Mouse (Mus musculus) kidney, adult 18-20 months (tissue): ENCODE results near the gene Adam26a.
"Not testable (repeated sequence)": the region's sequence is repeated elsewhere in the genome, so short reads cannot be mapped to it uniquely, and the experiment has no call there.

ENCODE experiments used
- DNase-seq: peaks from one replicate; pipeline ENCODE4 v3.0.0; 2021

The Adam26a gene

DNA sequence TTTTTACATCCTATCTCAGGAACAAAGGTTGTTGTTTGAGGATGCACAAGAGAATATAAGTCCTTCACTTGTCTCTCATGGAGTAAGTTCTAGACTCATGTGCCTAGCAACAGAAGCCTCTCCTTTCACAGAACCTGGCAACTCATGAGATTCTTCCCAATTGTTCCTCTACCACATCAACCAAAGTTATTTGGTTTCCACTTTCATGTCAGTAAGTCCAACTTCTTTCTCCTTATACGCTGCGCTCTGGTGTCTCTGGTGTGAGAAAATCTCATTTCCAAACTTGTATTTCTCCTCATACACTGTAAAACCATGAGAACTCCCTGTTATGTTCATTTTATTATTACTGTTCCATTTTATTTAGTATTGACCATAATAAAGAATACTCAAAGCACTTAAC is at the start of gene Adam26a:
Adam26a (minus strand) TSS at position 101 of the 400 bp plus-strand sequence.
- DNase-seq: not testable (repeated sequence)

GRCm38 (mm10) chr8:43616046-43616445 is 39.5 kb upstream of the Adam26a start:
- no peak for DNase-seq

DNA sequence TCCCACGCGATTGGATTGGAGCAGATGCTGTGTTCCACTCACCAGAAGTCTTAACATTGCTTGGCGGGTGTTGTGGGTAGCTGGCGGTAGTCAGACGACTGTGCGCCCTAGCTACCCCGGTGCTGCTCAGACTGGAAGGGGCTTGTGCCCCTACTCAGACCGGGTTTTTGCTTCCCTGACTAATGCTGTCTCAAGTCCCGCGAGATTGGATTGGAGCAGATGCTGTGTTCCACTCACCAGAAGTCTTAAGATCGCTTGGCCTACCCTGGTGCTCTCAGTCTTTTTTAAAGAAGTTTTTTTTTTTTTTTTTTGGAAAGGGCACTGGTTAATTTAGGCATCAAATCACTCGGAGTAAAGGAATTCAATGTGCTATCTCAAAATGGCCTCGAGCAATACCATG is 27.1 kb upstream of the Adam26a start:
- not testable (repeated sequence) for DNase-seq

DNA sequence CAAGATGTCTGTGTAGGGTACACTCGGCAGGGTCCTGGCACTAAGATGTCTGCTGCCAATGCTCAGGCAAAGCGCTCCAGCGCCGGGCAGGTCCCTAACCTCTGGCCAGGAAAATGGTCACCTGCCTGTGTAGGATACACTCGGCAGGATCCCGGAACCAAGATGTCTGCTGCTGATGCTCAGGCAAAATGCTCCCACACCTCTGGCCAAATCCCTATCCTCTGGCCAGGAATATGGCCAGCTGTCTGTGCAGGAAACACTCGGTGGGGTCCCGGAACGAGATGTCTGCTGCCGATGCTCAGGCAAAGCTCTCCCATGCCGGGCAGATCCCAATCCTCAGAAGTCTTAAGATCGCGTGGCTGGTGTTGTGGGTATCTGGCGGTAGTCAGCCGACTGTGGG is 26.7 kb upstream of the Adam26a start:
- DNase-seq: not testable (repeated sequence)

GRCm38 (mm10) chr8:43528006-43528405 is 48.5 kb downstream of the Adam26a start, which contains the start of gene Adam26b:
Adam26b (minus strand) TSS chr8:43528106.
- not testable (repeated sequence) for DNase-seq
